Mouse (Mus musculus) T-helper 1 cell (primary cell): ENCODE measurements at regions not wholly inside any gene's neighbourhood (a gene's known extent, or its start where the extent isn't known, plus 50 kb on each side); places are given as distances from the start of the nearest gene placed in this dataset.

Experiments
- in situ Hi-C: fragments of 300-600 bp; cut with MboI, MseI; formaldehyde crosslinking; loops from one replicate; pipeline ENCODE4 v1.15.1; 2025; ENCODE audit warnings: high pct_unique_total_duplicates

DNA sequence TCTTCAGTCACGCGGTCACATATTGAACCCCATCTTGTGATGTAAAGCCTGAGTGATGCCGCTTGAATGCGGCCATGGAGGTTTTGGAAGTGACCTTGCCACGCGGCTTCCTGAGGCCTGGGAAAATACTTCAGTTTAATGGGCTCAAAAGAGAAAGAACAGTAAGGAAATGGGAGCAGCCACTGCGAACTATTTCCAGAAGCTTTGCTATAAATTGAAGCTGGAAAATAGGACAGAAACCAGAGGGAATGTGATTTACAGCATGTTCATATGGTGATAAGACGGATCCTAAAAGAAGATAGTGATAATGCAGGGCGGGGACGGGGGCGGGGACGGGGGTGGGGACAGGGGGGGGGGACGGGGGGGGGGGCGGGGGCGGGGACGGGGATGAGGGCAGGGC, 52.7 kb upstream of the Trpc4 start:
- in situ Hi-C loops = no loop called here

DNA sequence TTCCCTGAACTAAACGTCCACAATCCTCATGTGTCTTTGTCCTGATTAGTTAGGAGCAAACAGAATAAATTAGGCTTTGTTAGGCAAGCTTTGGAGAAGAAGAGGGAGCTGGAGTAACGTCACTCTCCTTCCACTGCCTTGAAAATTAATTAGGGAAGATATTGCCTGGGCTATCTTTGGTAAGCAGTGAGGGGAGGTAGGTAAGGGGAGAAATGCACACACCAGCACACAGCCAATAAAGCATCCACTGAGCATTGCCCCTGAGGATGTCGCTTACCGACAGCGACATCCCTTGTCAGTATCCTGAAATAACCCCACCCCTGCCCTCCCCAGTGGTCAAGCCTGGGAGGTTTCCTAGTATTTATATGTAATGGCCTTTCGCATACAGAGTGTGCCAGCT, 72.2 kb upstream of the Trpc4 start:
- in situ Hi-C loops = no loop called here

DNA sequence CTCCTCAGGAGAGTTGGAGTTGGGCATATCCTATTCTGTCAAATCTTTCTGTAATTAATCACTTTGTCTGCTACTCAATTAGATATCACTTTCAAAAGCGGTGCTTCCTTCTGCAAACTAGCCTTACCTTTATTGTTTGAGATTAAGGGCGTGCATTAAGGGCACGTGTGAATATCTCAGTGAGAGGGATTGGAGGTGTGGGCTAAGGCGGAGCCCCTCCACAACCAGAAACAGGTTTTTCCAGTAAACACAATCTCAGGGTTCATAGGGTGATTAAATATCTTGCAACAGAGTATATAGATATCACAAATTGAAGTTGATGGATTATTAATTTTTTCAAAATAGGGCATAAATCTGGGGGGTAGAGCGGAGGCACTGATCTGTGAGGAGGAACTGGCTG, 79.4 kb upstream of the Trpc4 start:
- in situ Hi-C loops = no loop called here

DNA sequence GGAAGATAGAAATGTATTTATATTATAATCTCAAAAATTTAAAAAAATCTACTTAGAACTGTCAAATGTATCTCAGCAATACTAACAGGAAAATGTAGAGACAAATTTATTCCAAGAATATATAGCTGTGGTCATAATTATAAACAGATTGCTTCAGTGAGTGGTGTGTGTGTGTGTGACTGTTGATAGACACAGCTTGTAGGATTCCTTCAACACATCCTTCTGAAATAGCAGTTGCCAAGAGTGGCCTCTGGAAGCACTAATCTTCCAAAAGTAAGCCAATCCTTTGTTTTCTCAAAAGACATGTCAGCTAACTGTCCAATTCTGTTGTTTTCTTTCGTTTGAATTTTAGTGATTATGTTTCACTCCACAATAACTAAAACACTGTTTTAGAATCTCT, 95.2 kb upstream of the Trpc4 start:
- in situ Hi-C loops = no loop called here

DNA sequence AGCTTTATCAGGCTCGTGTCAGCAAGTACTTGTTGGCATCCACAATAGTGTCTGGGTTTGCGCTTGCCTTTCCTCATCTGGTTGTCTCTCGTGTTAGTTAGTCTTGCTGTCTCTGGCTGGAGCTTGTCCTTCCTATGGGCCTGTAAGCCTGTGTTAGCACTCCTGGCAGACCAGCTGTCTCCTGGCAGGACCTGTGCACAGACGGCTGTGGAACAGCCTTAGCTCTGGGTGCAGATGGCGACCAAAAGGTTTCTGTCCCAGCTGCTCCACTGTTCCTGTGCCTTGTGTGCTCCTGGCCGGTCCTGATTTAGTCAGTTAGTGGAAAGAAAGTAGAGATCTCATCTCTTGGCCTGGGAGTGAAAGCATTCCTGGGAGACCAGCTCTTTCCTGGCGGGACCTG, 101.5 kb upstream of the Trpc4 start:
- in situ Hi-C loops = no loop called here

DNA sequence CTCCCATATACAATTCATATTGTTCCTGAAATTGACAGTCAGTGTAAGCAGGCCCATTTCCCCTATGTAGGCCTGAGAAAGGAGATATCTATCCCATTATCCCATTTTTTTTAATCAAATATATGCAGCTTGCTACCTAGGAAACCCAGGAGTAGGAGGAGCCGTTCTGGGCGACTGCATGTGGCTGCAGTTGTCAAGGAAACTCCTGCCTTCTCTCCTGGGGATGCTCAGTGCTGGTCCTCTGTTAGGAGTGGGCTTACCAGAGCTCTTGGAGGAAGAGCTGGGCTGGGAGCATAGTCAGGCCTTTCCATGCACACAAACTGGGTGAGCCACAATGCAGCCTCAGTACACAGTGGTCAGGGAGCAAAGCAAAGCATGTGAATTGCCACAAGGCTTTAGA, 106.5 kb upstream of the Trpc4 start:
- in situ Hi-C loops = no loop called here

DNA sequence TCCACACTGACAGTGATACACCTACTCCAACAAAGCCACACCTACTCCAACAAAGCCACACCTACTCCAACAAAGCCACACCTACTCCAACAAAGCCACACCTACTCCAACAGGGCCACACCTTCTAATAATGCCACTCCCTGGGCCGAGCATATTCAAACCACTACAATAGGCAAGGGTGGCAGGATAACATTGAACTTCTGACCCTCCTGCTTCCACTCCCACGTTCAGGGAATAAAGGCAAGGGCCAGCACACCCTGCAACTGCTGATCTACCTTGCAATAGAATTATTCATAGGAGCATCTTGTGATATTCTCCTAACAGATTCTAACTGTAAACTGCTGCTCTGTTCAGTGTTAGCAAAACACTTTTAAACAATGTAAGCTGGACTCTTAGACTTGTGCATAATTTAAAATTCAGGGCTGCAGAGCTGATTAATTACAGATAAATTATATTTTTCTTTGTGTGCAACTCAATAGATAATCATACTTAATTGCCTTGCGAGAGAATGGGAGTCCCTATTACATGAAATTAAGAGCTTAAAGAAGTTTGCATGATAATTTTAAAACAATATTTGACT, 107.7 kb upstream of the Trpc4 start:
- in situ Hi-C loops = no loop called here

DNA sequence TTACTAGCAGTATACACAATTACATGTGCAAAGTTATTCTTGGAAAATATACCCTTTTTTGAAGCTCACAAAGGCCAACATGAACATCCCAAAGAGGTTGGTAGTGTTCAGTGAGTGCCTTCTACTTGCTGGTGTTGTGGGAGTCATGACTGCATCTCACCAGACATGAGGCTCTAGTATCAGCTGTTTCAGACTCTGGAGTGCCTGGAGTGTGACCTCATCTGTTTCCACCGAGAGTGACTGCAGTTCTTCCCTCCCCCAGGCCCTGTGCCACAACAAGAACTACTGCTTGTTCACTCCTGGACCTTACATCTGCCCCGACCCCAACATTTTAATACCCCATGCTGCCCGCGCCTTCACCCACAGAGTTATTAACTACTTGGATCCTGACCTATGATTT, 128.5 kb upstream of the Trpc4 start:
- in situ Hi-C loops = no loop called here

DNA sequence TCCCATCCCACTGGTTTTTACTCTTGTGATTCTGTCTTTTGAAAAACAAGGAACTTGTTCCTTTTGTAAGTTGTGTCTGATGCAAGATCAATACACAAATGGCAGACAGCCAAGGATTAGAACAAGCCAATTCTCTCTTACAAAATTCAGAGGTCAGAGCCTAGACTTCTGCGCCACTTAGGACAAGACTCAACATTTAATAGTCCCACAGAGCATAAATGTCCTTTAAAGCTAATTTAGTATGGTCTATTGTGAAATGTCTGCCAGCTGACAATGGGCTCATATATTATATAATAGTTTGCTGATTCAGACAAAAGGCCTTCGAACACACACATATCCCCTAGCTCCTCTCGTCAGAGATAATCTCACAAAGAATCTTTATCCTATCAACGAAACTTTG, 135.6 kb upstream of the Trpc4 start:
- in situ Hi-C loops = no loop called here

DNA sequence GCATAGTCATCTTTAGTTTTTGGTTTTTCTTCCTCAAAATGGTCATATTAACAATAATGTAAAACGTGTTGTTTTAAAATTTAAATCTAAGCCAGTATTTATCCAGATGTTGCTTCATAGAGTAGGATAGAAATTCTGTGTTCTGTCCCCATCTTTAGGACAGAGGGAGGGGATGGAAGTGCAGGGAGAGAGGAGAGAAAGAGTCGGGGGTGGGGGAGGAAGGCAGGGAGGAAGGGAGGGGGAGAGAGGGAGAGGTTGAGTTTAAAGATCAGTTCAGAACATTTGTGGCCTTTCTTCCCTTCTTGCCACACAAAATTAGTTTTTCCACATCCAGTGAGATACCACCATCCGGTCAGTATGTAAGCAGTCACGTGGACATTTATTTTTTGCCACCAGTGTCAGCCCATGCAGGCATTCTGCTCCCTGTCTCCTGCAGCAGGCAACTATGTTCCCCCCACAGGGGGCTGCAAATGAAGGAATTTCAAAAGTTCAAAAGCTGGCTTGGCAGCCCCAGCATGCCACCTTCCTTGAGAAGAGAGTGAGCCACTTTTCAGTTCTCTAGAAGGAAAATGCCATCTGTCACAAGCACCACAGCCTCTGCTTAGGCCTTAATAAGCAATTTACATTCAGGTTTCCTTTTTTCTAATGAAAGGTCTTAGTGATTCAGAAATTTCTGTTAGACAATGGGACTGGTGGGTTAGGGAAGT, 137.7 kb upstream of the Trpc4 start:
- in situ Hi-C loops = no loop called here

DNA sequence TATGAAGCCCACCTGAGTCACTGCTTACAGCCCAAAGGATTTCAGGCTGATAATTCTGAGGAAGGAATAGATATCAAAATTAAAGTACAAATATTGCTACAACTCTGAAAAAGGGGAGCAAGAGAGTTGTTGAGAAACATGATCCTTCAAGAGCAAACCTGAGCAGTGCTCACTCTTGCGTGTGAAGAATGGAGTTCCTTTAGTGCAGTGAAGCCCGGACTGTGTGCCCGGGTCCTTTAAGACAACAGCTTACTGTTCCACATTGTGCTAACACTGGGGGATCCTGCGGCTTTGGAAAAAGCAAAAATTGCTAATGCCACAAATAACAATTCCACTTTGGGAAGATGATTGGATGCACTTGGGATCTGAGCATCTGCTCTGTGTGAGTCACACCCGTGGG, 139.0 kb upstream of the Trpc4 start:
- in situ Hi-C loops = no loop called here

DNA sequence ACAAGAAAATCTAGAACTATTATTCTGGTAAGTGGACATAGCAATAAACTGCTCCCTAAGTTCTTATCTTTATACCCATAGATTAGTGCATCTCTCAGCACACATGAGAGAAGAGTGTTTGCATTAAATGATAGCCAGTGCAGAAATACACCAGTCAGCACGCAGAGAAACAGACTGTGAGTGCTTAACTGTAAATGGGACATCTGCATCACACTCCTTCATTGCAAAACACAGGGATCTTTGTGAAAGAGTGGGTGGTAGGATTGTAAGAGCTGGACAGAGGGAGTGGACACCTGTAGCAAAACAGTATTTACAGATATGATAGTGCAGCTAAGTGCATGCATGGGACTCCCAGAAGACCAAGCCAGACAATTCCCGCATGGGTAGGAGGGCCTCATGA, 144.8 kb upstream of the Trpc4 start:
- in situ Hi-C loops = no loop called here

DNA sequence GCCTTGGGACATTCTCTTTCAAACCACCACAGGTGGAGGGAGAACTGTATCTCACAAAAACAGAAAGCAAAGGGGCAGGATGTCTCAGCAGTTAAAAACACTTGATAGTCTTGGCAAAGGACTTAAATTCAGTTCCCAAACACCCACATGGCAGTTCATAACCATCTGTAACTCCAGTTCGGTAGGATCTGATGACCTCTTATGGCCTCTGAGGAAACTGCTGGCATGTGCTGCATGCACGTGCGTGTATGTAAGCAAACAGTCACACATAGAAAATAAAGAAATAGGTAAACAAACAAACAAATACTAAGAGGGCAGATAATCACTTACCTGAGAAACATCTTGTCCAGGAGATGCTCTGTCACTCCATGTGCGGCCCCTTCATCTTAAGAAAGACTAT, 129.4 kb upstream of the Ufm1 start:
- in situ Hi-C loops = no loop called here

DNA sequence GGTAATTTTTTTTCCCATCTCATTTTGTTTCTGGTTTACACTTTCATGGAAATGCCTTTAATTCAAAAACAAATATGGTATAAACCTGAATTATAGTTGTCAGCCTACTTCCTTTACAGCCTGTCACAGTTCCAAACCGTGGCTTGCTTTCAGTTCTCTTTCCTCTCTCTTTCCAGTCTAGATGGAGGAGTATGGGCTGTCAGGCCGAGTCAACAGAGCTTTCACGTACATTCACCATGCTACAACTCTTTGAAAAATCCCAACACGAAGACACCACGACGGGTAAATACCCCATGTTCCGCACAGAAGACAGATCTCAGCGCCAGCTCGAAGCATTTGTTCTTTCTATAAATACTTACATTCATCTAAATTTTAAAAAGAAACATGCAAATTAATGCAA, 125.2 kb upstream of the Ufm1 start:
- in situ Hi-C loops = no loop called here

DNA sequence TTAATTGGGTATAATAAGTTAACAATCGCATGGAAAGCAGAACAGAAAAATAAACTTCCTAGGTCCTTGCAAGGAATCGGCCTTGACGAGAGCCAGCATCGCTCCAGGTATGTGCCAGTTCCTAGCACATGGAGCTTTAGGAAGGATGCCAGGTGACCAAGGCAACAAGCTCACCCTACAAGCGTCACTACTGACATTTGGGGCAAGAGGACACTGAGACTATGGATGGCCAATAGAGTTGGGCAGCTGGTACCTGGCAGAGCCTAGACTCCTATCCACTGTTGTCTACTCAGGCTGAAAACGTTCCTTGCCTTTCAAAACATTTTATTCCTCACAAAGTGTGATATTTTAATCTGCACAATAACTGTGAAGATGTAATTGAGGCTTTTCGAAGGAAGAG, 124.6 kb upstream of the Ufm1 start:
- in situ Hi-C loops = no loop called here

DNA sequence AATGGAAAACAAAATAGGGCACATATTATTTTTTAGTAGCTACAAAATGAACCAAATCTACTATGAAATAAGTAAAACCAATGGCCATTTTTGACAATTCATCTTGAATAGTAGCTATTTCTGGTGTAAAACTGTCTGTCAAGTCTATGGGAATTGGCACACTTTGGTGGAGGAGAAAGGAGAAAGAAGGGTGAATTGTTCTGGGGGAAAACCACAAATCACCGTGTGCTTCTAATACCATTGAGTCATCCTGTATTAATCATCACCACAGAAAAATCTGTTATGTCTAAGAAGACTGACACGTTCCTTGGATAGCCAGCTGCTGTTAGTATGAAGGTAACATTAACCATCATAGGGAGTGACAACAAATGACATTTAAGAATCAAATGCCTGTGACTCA, 123.7 kb upstream of the Ufm1 start:
- in situ Hi-C loops = no loop called here

DNA sequence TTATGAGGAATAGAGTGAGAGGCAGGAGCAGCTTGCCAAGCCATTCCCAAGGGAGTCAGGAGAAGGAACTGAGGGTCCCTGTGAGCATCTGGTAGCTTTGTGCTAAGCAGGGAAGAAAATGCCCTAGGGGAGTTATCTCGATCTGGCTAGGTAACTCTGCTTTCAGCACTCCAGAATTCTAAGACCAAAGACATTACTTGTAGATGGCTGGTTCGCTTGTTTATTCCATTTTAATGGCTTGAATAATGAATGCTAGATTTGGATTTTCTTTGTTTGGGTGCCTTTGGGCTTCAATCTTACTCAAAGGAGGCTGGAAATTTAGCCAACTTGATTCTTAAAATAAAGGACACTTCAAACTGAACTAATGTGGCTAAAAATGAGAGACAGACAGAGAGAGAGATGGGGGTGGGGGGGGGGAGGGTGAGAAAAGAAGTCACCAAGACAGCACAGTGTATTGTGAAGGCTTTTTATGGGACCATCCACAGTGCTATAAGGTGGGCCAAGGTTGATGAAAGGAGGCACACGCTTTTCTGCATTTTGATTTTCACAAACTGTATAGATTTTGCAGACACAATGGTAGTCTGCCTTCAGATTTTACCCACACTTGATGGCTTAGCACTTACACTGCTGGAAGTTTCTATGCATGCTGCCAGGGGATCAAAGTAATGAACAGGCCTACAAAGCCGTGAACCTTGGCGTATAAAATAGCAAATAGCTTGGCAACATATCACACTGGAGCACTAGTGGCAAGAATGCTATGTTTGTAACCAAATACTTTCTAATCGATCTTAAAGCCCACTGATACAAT, 121.3 kb upstream of the Ufm1 start:
- in situ Hi-C loops = no loop called here

DNA sequence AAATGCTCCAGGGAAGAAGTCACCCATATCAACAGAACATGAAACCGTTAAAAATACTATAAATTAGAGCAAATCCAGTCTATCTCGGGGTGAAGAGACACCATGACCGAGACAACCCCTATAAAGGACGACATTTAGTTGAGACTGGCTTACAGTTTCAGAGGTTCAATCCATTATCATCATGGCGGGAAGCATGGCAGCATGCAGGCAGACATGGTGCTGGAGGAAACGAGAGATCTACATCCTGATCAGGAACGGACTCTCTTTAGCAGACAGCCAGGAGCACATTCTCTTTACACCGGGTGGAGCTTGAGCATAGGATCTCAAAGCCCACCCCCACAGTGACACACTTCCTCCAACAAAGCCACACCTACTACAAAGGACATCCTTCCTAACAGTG, 118.7 kb upstream of the Ufm1 start:
- in situ Hi-C loops = no loop called here

DNA sequence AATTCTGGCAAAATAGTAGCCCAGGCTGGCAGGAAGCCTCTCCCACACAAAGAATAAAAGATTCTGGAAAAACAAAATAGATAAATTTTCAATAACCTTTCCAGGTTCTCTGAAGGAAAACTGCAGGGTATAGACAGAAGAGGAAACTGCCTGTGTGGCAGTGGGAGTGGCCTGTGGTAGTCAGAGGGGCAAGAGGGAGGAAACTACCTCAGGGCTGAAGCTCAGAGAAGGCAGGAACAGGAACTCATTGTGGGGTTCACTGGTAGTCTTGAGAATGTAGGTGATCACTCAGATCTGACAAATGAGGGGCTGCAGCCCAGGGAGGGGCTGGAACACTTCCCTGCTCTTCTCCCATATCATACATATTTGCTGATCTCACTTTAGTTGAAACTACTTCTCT, 118.0 kb upstream of the Ufm1 start:
- in situ Hi-C loops = no loop called here

DNA sequence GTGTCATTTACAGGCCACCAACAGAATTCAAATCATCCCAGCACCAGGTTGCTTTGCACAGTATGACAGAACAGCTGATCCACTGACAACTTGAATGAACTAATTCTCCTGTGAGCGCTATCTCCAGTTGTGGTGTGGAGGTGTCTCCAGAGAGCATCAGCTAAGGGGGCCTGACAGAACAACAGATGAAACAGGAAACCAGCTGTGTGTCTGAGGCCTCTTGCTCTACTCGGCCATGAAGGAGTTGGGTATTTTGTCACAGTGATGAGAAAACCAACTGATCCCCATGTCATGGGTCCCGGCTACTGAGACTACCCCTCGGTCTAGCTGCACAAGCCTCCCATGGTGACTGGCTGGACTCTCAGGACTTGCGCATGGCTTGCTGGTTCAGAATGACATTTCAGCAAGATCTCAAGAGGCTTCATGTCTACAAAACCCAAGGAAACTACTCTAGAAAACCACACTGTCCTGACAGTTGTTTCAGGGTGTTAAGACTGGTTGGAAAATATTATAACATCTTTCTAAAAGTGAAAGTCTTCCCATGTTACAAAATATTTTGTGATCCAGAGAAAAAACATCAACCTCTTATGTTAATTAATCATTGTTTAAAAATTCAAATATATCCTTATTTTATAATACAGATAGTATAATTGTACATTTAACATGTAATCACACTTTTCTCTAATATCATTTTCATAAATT, 113.9 kb upstream of the Ufm1 start:
- in situ Hi-C loops = no loop called here

DNA sequence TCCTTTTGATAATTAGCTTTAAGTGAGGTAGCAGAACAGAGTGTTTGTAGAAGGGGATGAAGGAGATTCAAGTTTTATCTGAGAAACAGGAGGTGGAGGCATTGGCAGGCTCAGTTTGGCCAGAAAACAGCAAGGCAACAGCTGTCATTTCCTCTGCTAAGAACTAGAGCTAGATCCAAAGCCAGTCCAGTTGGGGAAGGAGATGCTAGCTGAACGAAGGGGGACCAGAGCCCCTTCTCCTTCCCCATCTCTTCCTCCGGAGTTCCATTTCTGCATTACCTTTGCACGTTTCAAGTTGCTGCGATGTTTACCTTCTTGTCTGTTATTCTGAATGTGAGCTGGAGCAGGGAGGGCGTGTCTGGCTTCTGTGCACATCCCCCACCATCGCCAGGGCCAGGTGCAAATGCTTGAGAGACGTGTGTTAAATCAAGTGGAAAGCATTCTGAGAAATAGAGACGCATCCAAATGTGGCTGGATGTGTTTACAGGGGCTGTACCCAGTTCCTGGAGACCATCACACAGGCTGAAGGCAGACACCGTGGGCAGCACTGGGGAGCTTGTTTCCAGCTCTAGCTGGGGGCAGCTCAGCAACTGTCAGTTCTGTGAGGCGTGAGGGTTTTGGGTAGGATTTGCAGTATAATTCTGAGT, 111.4 kb upstream of the Ufm1 start:
- in situ Hi-C loops = no loop called here

DNA sequence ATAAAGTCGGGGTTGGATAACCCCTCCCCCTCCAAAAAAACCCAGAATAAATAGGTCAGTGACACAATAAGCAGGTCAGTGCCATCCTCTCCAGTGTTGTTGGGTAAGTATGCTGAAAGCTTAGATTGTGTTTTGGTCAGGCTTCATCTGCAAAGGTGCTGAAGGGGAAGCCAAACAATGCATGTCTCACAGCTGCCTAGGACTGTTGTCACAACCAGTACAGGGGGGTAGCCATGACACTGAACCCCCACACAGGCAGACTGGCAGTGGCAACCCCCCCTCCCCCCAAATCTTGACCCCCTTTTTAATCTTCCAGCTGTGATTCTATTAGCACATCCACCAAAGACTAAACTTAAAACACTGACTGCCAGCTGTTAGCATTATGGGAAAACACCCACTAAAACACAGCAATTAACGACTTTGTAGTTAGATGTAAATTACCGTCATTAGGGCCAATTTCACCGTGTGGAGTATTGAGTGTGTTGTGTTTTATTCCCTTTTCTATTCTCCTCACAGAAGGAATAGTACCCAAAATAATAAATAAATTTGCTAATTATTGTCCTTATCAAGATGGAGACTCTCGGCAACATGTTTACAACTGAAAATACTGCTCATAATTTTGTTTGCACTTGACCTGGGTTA, 105.5 kb upstream of the Ufm1 start:
- in situ Hi-C loops = no loop called here
